Mouse (Mus musculus) T-helper 17 cell (primary cell): ENCODE measurements around the gene Gm49353.

Experiments
- in situ Hi-C, 2 experiments: fragments of 300-600 bp; cut with MboI, MseI; formaldehyde crosslinking; loops; 1 replicate in 1 of 2; 2 replicates in 1 of 2; pipeline ENCODE4 v1.15.1; 2025; ENCODE audit warnings: high pct_unique_total_duplicates in 2 of 2

Gene Gm49353

DNA sequence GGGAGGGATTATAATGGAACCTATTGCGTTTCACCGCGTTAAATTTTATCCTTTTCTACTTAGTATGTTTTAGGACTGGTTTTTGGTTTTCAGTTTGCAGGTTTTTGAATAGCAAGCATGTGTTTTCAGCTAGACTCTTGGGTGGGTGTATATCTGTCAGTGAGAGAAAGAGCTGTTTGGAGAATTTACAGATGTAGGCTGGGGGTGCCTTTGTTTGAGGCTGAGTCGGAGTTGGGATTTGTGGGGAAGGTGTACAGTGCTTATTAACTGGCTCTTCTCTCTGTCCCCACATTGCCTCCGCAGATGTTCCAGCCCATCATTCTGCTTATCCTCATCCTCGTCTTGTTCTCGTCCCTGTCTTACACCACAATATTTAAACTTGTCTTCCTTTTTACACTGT, at the start of gene Gm49353:
TSS of gene Gm49353 (plus strand) at position 313 of the 400 bp plus-strand sequence.
- in situ Hi-C loops: no loop called here

DNA sequence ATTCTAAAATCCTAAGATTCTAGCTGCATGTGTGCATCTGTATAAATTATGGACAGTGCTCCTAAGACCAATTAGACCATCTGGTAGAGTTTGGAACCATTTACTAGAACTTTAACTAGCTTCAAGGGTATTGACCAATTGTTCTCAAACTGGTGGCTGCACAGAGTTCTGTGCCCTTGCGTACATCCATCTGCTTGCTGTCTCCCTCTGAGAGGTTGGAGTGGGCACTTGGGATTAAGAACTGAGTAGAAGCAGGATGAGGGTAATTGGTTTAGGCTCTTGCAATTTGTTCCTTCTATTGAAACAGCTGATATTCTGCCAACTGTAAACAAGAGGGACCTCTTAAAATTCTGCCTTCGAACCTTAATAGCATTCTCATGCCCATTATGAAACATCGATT, 43.5 kb upstream of the Gm49353 start:
- in situ Hi-C loops: no loop called here

DNA sequence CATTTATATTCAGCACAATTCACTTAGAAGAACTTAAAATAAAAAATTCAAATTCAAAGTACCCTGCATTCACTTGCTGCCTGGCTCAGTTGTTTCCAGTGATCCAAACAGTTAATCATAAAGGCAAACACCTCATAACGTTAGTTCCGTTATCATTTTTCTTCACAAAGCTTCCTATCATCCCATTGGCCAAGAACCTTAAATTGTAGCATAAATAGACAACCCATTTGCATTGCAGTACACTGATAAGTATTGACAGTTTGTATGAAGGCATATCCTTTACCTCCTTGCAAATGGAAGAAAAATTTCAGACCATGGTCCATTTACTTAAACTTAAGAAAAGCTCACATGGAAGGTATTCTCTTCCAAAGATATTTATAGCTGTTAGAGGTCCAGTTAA, 37.1 kb upstream of the Gm49353 start:
- in situ Hi-C loops: no loop called here

DNA sequence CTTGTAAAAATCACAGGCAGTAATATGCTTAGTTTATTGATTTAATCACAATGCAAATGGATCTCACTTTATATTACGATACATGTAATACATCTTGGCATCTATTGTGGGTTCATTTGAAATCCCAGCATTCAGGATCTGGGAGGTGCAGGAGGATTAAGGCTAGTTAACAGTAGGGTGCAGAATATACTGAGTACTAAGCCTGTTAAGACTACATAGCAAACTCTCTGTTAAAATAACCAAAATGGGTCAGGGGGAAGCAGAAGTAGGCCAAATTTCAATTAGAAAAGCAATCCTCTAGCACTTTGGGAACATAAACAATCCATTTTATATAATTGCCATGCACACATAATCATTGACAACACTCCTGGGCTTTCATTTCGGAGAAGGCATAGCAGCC, 25.0 kb upstream of the Gm49353 start:
- in situ Hi-C loops: no loop called here

DNA sequence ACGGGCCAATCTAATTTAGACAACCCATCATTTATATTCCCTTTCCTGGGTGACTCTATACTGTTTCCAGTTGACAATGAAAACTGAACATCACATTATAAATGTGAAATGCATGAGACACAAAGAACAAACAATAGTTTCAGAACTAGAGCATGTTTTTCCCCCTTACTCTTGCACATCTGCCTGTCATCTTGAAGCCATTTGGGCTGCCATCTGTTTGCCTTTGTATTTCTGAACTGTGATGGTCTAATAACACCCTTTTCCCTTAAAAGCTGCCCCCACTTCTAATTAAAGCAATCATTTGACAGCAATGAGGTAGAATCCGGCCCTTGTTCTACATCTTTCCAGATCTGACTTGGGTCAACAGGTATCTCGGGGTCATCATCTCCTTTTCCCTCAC, 23.1 kb upstream of the Gm49353 start:
- in situ Hi-C loops: no loop called here

DNA sequence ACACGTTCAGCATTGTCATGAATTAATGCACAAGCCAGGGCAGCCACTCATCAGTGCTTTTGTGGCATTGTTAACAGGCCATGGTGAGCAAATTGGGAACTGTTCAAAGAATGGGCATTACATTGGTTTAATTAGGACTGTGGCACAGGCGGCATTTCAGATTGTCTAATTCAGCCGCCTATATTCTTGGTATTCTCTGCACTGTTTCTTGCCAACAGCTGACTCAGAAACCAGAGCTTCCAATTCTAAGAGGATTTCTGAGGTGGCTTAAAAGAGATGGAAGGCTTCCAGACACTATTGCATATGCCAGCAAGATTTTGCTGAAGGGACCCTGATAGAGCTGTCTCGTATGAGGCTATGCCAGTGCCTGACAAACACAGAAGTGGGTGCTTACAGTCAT, 21.9 kb upstream of the Gm49353 start:
- in situ Hi-C loops: no loop called here

DNA sequence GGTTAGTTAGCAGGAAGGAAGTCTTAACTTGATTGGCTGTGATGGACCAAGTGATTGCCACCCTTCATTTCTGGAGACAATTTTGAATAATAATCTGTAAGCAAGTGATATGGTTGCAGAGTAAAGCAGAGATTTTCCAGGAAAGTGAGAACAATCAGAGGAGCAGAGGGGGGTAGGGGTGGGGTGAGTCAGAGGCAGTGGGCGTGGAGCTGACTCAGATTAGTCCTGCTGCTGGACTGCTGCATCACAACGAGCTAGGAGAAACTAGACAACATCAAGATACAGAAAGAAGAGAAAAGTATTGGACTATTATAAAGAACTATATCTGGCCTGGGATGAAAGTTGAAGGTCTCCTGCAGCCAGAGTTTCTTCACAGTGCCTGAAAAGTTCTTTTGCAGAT, 20.8 kb upstream of the Gm49353 start:
- in situ Hi-C loops: no loop called here

DNA sequence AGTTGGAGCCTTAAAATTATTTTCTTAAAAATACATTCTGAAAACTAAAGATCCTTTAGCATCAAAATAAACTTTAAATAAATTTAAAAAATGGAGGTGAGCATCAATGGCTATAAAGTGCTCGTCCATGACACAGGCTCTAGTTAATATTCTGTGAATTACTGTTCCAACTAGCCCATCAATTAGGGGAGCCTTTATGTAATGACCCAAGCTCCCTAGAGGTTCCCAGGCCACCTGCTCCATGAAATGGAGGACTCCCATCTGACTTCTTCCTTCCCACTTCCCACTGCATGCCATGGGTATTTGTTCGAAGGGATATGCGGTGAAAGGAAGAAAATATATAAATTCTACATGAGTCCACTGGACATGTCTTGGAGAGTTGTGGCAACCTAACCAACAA, 18.5 kb upstream of the Gm49353 start:
- in situ Hi-C loops: no loop called here

DNA sequence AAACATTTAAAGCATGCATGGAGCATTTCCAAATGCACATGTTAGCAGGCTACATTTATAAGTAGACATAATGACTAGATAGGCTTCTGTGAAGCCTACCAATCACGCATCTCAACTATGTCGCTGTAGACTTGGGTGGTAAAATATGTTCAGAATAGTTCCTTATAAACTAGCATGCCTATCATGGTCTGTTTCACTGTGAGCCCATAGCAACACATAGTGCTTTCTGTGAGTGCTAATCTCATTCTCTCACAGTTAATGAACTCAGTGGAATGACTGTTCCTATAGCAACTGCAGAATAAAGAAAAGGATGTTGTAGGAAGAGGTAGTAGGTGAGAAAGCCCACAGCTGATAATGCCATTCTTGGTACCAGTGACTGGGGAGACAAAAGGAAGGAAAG, 17.7 kb upstream of the Gm49353 start:
- in situ Hi-C loops: no loop called here

DNA sequence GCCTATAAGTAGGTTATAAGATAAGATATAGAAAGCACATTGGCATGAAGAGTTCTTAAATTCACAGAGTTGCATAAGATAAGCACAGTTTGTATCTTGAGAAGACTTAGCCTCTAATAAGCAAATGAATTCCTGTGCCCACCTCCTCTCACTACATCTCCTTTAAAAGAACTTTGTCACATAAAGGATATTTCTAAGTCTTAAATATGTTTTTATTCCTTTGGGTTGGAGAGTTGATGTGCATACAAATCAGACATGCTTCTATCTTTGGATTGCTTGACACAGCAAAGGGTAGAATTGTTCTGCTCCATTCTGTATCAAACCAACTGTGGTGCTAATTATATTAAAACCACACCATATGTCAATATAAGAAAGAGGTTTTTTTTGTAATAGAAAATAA, 5.0 kb upstream of the Gm49353 start:
- in situ Hi-C loops: no loop called here

DNA sequence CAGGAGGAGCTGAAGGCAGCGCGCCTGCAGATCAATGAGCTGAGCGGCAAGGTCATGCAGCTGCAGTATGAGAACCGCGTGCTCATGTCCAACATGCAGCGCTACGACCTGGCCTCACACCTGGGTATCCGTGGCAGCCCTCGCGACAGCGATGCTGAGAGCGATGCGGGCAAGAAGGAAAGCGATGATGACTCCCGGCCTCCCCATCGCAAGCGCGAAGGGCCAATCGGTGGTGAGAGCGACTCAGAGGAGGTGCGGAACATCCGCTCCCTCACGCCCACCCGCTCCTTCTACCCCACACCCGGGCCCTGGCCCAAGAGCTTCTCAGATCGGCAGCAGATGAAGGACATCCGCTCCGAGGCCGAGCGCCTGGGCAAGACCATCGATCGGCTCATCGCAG, 1.9 kb upstream of the Gm49353 start:
- in situ Hi-C loops: no loop called here

DNA sequence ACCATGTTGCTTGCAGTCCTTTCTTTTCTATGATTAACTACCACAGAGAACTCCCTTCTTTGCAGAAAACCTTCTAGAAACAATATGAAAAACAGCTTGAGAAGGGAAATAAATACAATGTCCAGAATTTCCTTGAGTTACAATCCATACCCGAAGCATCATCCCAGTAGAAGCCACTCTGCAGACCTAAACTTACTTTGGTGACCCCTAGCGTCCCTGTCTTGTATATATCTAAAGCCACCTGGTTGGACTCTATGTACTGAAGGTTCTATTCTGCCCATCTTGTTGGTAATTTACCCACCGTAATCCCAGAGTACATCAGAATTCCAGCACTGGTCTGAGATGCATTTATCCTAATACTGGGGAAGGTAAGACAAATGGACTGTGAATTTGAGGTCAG, 1.1 kb downstream of the Gm49353 start:
- in situ Hi-C loops: no loop called here

DNA sequence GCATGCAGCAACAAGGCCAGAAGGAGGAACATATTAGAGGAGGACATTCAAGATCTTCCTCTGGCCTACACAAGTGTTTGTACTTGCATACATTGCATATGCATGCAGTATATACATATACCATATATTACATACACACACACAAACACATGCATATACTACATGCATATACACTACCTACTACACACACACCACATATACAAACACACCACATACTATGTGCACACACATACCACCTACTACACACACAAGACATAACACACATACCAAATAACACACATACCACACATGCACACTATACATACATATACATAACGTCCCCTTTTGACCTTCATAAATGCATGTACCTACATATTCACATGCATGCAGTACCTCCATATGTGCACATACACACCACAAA, 1.9 kb downstream of the Gm49353 start:
- in situ Hi-C loops: no loop called here

DNA sequence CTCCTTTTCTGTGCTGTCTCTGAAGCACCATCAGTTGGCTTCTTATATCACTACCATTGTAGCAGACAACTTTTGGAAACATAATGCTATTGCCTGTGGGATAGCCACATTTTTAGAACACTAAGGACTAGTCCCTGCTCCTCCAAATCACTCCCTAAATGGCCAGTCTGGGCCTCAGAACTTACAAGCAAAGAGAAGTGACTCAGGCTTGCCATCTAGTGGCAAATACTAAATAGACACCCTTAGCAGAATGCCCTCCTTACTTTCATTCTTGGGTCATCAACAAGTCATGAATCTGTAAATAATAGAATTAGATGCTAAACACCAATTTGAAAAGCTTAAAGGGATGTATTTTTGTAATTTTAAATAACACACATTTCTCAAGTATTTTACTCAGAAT, 8.0 kb downstream of the Gm49353 start:
- in situ Hi-C loops: no loop called here

DNA sequence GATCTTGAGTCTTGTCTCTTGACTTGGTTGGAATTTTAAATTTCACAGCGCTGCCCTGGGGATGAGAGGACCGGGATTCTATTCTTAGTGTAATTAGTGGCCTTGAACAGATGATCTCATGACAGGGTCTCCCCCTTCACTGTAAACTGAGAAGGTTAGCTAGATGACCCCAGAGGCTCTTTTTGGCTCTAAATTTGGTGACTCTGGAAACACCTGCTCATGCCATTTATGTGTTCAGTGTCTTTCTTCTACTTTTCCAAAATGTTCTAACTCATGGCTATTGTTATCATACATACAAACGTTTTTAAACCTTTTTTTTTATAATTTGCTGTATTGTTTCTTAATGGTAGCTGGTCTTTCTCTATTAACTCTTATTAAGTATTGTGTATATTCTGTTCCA, 10.0 kb downstream of the Gm49353 start:
- in situ Hi-C loops: no loop called here

DNA sequence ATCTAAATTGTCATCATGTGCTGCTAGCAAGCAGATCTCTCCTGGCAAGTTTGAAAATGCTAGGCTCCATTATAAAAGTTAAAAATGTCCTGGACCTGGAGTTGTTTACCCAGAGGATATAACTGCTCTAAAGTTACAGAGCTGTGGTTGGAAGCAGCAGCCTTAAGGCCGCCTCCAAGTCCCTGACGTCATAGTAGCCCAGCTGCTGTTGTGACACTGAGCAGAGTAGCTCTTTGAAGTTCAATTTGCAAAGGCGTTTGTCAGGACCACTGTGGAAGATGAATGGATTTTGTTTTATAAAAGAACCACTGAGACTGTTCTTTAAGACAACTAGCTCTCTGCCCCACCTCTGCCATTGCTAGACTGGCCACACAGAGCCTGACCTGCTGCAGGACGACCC, 12.7 kb downstream of the Gm49353 start, which contains the start of gene 9330159F19Rik:
TSS of gene 9330159F19Rik (plus strand) at position 154 of the 400 bp plus-strand sequence.
- in situ Hi-C loops: no loop called here

DNA sequence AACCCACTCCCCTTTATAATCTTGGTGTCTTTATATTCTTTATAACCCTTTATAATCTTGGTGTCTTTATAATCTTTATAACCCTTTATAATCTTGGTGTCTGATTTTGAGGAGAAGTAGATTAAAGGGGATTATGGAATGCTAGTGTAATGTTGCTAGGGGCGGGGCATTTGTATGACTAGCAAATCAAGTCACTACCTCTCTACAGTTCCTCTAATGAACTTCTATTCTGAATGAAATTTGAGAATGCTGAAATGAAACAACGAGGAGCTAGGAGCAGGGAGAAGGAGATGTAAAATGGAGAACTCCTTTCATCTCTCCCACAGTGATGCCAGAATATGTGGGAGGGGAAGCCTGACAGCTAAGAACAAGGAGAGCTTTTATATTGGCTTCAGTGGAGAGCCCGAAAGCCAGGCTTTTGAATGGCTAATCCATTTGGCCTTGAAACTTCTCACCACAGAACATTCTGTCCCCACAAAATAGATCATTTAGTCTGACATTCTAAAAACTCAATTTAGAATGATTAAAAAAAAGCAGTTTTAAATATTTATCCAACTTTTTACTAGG, 14.9 kb downstream of the Gm49353 start:
- in situ Hi-C loops: no loop called here

DNA sequence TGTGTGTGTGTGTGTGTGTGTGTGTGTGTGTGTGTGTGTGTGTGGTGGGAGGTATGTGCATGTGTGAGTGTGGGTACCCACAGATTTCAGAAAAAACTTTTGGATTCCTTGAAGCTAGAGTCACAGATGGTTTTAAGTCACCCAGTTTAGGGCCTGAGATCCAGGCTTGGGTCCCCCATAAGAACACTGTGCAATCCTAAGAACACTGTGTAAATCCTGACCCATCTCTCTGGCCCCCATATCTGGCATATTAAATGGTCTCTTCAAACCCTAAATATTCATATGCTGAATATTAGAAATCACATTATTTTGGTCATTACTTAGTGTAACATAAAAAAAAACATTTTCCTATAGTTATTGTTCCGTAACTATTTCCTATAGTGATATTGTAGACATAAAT, 18.2 kb downstream of the Gm49353 start:
- in situ Hi-C loops: no loop called here

DNA sequence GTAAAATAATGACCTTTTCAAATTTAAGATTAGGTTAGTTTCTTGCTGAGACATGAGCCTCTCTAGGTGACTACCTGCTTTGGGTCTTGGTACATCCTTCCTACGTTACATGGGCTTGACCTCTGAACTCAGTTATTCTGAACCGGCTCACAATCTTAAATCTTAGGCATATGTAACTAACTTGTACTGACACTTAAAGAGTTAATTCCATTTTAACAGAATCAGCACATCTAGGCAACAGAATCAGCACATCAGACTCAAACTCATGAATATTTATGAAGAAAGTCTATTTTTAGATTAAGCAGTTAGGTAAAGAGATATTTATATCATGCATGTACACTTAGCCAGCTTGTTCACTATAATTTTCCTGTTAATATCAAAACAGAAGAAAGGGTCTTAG, 18.7 kb downstream of the Gm49353 start:
- in situ Hi-C loops: no loop called here

DNA sequence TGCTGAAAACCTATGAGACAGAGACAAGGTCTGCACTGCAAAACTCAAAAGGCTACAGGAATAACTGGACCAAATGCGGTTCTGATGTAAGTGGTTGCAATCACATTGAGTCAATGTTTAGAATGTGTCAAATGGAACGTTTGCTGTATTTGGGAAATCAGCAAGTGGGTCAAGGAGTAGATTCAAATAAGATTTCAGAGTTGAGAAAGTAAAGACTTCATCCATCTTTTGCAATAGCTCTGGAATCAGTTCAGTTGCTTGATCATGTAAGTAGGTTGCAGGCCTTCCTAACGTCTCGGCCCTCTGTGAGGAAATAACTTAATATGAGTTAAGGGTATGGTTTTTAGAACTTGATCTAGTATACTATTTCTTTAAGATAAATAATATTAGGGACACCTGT, 26.6 kb downstream of the Gm49353 start:
- in situ Hi-C loops: no loop called here

DNA sequence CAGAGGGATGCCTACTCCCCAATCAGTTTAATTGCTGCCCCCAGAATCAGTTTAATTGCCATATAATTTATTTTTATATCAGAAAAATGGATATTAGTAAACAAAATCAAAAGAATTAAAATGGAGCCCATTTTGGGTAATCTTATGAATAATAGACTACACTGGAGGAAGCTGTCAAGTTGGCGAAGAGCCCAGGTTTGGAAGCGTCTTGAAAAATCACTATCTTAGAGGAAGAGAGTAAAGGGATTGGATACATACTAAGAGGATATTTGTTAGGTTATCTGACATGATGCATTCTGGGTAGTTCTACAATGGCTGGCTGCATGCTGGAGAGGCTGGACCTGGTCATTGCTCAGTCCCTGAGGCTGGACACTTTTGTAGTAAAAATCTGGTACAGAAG, 32.5 kb downstream of the Gm49353 start:
- in situ Hi-C loops: no loop called here
